Mouse (Mus musculus) neural tube, embryonic 14.5 days (tissue): ENCODE measurements around the gene Bcl2a1b. TPM values are rescaled to one million over a fixed set of nuclear protein-coding genes. Genes with fewer than 3 reads are reported as not detected.
"Not testable (repeated sequence)": the region's sequence is repeated elsewhere in the genome, so short reads cannot be mapped to it uniquely, and the experiment has no call there.

Experiments
- ATAC-seq: fragments of 200-750 bp; cut with Nextera tagmentation; 2 replicates; pipeline ENCODE4 v1.8.0; 2017; ENCODE audit warnings: low read depth, mild to moderate bottlenecking, moderate TSS enrichment, moderate library complexity
- H3K27ac ChIP-seq: fragments of 300-500 bp; sonication (generic); 2 replicates; pipeline ENCODE4 v1.5.1; 2014; ENCODE audit warnings: low read depth, mild to moderate bottlenecking, control low read depth, low read length, moderate library complexity, mixed read lengths
- H3K27me3 ChIP-seq: fragments of 300-500 bp; sonication (generic); 2 replicates; pipeline ENCODE4 v1.6.1; 2014; ENCODE audit warnings: low read length; ENCODE audit not compliant: control insufficient read depth, insufficient read depth
- H3K36me3 ChIP-seq: fragments of 300-500 bp; sonication (generic); 2 replicates; pipeline ENCODE4 v1.6.1; 2014; ENCODE audit warnings: low read length, mixed read lengths; ENCODE audit not compliant: control insufficient read depth, insufficient read depth
- H3K4me1 ChIP-seq: fragments of 300-500 bp; sonication (generic); 2 replicates; pipeline ENCODE4 v1.6.1; 2014; ENCODE audit warnings: low read length; ENCODE audit not compliant: control insufficient read depth, insufficient read depth
- H3K4me2 ChIP-seq: fragments of 300-500 bp; sonication (generic); 2 replicates; pipeline ENCODE4 v1.6.1; 2014; ENCODE audit warnings: mild to moderate bottlenecking, low read depth, low read length, control low read depth
- H3K4me3 ChIP-seq: fragments of 300-500 bp; sonication (generic); 2 replicates; pipeline ENCODE4 v1.5.1; 2014; ENCODE audit warnings: low read depth, low read length, control low read depth, mixed read lengths
- H3K9ac ChIP-seq: fragments of 300-500 bp; sonication (generic); replicated peaks from 2 replicates; pipeline ENCODE4 v1.6.1; 2014; ENCODE audit warnings: low read depth, mild to moderate bottlenecking, control low read depth, low read length, mixed read lengths
- H3K9me3 ChIP-seq: fragments of 300-500 bp; sonication (generic); 2 replicates; pipeline ENCODE4 v1.6.1; 2016; ENCODE audit warnings: low read length; ENCODE audit not compliant: control insufficient read depth
- WGBS: fragments of 180-500 bp; shearing (Covaris S2); extraction: QIAGEN DNeasy Blood & Tissue Kit; methylation state at CpG from one replicate; pipeline ENCODE4 v1.1.7; 2014; 5-methylcytosine and 5-hydroxymethylcytosine counted together
- polyA plus RNA-seq: library from polyadenylated mRNA; unstranded; fragments of >200 nt; fragmentation: Nextera tagmentation; extraction: Ambion mirVana; gene quantifications from 2 replicates; pipeline ENCODE4 v1.2.1, GENCODE M21; 2014

Bcl2a1b gene
- 1.1 and 1.8 TPM in 2 replicates for polyA plus RNA-seq

DNA sequence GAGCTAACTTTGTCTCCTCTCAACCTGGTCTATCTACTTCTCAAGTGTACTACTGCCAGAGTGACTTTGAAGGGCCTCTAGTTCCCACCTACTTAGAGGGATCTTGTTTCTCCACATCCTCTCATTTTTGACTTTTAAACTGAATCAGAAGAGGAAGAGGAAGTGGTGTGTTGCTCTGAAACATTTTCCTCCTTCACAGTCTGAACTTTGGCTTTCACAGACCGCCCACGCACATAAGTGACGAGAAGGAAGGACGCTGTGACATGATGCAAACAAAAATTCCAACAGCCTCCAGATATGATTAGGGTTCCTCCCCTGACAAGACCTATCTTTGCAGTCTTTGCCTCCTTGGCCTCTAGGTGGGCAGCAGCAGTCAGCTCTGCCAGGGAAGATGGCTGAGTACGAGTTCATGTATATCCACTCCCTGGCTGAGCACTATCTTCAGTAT is at the start of gene Bcl2a1b, which contains the start of gene Gm29094:
Bcl2a1b (plus strand) TSS at position 241 of the 448 bp plus-strand sequence.
Gm29094 (plus strand) TSS at position 411 of the 448 bp plus-strand sequence.
- not testable (repeated sequence) for ATAC-seq, H3K4me1 ChIP-seq, H3K9ac ChIP-seq, H3K4me2 ChIP-seq, H3K27ac ChIP-seq, H3K4me3 ChIP-seq, H3K27me3 ChIP-seq, H3K36me3 ChIP-seq, H3K9me3 ChIP-seq
- 91% methylated on average over 5 of the region's 5 CpGs for WGBS

DNA sequence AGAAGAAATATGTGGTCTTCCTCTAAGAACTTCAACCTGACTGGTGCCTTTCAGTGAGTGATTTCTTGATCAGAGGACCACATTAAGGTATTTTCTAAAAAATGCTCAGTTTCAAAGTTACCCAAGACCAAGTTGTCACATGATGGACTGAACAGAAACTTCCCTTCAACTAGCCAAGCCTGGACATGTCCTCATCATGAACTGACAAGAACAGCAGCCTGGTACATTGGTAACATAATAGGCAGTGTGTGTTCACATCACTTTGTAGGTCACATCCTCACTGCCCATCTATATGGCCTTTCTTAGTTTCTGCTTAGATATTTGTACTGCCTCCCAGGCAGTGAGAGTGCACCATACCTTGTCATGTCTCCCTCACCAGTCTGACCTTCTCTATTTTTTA is 26.5 kb upstream of the Bcl2a1b start:
- H3K4me1 ChIP-seq, ATAC-seq, H3K4me2 ChIP-seq, H3K9me3 ChIP-seq, H3K9ac ChIP-seq, H3K27ac ChIP-seq, H3K27me3 ChIP-seq, H3K4me3 ChIP-seq, H3K36me3 ChIP-seq: not testable (repeated sequence)

DNA sequence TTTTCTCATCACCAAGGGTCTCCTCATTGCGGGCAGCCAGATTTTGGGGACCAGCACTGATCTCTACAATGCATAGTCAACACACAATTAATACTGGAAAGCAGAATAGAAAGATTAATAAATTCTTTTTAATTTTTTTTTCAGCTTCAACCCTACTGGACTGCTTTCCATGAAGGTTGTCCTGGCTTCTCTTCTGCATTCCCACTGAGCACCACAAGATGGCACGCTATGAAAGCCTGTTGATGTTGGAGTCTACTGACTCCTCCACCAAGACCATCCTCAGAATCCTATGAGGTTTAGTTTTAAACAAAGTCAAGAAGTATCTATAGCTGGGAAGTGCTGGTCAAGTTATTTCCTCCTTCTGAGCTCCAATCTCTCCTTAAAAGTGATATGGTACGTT is 20.2 kb upstream of the Bcl2a1b start:
- not testable (repeated sequence) for H3K36me3 ChIP-seq, H3K27me3 ChIP-seq, H3K9me3 ChIP-seq, ATAC-seq, H3K4me3 ChIP-seq, H3K27ac ChIP-seq, H3K4me1 ChIP-seq, H3K4me2 ChIP-seq, H3K9ac ChIP-seq
- WGBS = 26% methylated on average over 2 of the region's 3 CpGs

DNA sequence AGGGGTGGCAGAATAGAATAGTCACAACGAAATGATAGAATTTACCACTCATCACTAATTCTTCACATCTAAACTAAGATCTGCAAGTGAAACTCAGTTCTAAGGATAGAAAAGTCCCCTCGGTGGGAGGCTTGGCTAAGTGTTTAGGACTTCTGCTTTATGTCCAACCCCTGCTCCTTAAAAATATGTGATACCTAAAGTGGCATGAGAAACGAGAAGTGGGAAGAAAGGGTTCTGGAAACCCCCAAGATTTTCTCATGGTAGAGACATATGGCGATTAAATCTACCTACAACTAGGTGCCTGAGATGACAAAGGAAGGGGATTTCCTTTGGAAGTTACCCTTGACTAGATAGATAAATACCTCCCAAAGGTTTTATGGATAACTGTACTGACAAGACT is 19.5 kb upstream of the Bcl2a1b start:
- H3K27ac ChIP-seq, H3K27me3 ChIP-seq, H3K36me3 ChIP-seq, H3K4me3 ChIP-seq, H3K4me1 ChIP-seq, H3K4me2 ChIP-seq, H3K9me3 ChIP-seq, ATAC-seq, H3K9ac ChIP-seq: not testable (repeated sequence)
- WGBS = 88% methylated on average over 2 of the region's 4 CpGs

DNA sequence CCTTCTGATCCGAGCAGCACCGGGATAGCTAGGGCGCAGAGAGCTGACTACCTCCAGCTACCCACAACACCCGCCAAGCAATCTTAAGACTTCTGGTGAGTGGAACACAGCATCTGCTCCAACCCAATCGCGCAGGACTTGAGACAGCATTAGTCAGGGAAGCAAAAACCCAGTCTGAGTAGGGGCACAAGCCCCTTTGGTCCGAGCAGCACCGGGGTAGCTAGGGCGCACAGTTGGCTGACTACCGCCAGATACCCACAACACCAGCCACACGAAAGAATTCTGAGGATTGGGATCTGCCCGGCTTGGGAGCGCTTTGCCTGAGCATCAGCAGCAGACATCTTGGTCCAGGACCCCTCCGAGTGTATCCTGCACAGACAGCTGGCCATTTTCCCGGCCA is 12.0 kb upstream of the Bcl2a1b start:
- H3K27ac ChIP-seq, H3K36me3 ChIP-seq, H3K4me3 ChIP-seq, H3K9ac ChIP-seq, H3K4me1 ChIP-seq, H3K4me2 ChIP-seq, ATAC-seq, H3K9me3 ChIP-seq, H3K27me3 ChIP-seq: not testable (repeated sequence)
- WGBS = 88% methylated on average over 15 of the region's 15 CpGs

DNA sequence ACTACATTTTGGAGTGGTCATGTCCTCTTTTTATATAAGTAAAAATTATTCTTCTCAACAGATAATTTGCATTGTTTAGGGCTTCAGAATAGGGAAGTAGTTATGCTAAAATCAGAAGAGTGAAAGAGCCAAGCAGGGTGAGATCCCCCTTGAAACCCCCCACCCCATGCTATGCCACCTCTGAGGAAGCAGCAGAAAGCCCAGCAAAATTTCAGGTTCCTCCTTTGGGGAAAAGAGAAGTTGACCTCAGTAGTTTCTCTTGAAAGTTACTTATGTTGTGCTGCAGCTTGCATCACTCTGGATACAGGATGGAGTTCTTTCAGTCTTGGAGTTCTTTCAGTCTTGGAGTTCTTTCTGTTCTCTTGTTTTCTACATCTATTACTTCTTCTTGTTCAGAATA is 3.5 kb upstream of the Bcl2a1b start:
- H3K4me3 ChIP-seq, H3K9me3 ChIP-seq, H3K36me3 ChIP-seq, H3K27me3 ChIP-seq, H3K4me2 ChIP-seq, H3K4me1 ChIP-seq, H3K9ac ChIP-seq, ATAC-seq, H3K27ac ChIP-seq: not testable (repeated sequence)

DNA sequence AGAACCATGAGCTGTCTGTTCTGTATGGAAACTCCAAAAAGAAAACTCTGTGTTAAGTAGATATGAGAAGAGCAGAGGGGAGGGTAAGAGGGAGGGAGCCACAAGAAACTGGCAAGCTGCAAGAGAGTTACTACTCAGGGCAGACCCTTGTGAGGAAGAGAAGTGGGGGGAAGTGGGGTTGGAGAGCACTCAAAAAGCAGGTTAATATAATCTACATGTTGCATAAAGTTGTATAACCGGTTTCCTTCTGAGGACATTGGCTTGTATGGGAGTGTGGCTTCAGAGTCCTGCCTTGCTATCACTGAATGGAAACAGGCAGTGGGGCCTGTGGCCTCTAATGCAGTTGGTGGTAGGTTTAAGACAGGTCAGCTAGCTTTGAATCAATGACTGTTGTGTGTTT is 1.5 kb upstream of the Bcl2a1b start:
- H3K4me3 ChIP-seq, ATAC-seq, H3K27ac ChIP-seq, H3K27me3 ChIP-seq, H3K4me2 ChIP-seq, H3K4me1 ChIP-seq, H3K9me3 ChIP-seq, H3K36me3 ChIP-seq, H3K9ac ChIP-seq: not testable (repeated sequence)
- WGBS = 60% methylated on average over 1 of the region's 1 CpGs

DNA sequence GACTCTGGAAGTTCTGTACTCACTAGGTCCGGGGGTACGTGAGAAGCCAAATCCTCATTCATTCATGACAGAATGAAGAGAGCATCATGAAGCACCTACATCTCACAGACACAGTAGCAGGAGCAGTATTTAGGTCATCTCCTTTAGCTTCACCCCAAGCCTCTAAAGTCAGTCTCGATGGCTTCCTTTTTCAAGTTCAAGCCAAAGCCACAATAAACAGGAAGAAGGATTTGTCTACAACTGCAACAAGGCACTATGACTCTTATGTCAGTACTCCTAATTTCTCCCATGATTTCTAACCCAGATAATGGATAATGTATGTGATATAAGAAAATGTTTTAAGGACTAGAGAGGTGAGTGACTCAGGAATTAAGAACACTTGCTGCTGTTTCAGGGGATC is 660 bp upstream of the Bcl2a1b start:
- not testable (repeated sequence) for H3K4me1 ChIP-seq, H3K9me3 ChIP-seq, H3K9ac ChIP-seq, H3K4me3 ChIP-seq, ATAC-seq, H3K4me2 ChIP-seq, H3K36me3 ChIP-seq, H3K27me3 ChIP-seq, H3K27ac ChIP-seq
- WGBS = 90% methylated on average over 3 of the region's 3 CpGs

DNA sequence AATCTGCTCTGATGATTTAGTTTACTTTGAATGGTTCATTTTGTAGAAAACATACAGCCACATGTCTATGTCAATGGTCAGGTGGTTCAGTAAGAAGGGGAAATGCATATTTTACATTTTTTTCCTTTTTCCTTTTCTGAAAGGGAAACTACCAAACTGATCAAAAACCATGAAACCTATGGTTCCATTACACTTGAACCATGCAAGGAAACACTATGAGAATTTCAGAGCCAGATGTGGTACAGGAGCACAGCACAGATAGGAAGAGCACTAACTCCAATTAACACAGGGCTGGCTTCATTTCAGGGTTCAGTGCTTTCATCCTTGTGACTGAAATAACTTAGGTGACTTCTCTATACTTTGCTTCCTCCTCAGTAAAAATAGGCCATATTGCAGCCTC is 3.2 kb downstream of the Bcl2a1b start:
- H3K4me3 ChIP-seq, H3K36me3 ChIP-seq, ATAC-seq, H3K9ac ChIP-seq, H3K27me3 ChIP-seq, H3K9me3 ChIP-seq, H3K4me2 ChIP-seq, H3K27ac ChIP-seq, H3K4me1 ChIP-seq: not testable (repeated sequence)

DNA sequence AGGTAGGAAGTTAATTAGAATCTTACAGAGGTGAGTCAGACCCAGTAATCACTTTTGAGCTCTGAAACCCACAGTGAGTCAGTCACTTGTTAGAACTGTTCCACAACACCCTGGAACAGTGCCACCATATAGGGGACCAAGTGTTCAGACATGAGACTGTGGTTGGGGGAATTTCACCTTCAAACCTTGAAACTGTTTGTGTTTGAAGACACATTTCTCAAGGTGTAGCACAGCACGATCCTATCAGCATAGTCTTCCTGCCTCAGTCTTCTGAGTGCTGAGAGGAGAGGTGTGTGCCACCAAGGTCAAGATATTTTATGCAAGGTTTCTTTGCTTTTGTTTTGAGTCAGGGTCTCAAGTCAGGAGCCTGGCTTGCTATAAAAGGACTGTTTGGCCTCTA is 9.9 kb downstream of the Bcl2a1b start:
- H3K36me3 ChIP-seq, H3K4me2 ChIP-seq, H3K4me1 ChIP-seq, H3K27ac ChIP-seq, ATAC-seq, H3K9me3 ChIP-seq, H3K27me3 ChIP-seq, H3K4me3 ChIP-seq, H3K9ac ChIP-seq: not testable (repeated sequence)
- WGBS = 80% methylated on average over 1 of the region's 1 CpGs
